Mouse (Mus musculus): ENCODE data around the gene Htr2c.

Htr2c gene

DNA sequence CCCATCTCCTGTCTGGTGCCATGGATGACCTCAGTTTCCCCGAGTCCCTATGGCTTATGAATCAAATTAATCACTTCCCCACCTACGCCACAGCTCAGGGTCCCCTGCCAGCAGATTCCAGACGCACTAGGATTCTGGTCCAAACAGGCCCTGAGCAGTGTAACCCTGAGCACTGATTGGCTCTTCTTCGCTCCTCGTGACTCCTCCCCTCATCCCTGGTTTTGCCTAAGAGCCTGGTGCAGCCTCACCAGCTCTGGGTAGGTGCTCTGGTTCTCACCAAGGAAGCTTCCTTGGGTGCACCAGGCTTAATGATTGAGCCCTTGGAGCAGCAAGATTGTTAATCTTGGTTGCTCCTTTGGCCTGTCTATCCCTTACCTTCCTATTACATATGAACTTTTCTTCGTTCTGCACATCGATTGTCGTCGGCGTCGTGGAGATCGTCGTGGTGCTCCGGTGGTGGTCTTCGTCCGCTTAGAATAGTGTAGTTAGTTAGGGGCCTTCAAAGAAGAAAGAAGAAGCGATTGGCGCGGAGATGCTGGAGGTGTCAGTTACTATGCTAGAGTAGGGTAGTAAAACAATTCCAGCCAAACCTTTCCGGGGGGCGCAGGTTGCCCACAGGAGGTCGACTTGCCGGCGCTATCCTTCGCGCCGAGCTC lies at the start of gene Htr2c:
Gene Htr2c, plus strand, starts transcription at position 256 of the 656 bp plus-strand sequence.
- no peak for DNase-seq

DNA sequence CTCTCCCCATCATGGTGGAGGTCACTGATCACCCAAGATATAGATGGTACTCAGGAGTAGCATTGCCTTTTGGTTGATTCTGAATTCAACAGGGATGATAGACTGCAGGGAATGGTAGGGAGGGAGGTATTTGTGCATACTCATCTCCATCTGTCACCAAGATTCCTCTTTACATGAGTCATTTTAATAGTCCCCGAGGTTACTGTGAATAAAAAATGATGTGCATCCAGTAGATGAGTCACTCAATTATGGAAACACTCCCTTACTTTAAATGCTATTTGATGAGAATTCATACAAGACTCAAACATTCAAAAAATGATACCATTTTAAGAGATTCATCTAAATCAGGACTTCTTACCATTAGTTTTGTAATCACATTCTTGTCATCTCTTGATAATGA lies 34.1 kb upstream of the Htr2c start:
- DNase-seq = no peak

DNA sequence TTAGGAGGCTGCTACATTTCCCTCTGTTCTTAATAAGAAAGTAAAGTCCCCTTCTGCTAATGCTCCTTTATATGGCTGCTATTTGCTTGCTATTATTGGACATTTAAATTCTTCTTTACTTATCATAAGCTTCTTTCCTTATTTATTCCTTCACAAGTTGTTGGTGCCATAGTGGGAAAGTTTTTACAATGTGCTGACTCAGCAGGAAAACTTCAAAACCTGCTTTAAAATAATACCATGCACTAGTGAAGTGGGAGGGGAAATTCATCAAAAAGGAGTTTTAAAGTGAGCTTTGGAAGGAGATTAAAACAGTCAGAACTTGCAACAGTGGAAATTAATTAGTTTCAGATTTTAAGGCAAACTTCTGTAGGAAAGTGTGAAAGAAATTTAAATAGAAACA lies 26.0 kb upstream of the Htr2c start:
- DNase-seq = no peak

DNA sequence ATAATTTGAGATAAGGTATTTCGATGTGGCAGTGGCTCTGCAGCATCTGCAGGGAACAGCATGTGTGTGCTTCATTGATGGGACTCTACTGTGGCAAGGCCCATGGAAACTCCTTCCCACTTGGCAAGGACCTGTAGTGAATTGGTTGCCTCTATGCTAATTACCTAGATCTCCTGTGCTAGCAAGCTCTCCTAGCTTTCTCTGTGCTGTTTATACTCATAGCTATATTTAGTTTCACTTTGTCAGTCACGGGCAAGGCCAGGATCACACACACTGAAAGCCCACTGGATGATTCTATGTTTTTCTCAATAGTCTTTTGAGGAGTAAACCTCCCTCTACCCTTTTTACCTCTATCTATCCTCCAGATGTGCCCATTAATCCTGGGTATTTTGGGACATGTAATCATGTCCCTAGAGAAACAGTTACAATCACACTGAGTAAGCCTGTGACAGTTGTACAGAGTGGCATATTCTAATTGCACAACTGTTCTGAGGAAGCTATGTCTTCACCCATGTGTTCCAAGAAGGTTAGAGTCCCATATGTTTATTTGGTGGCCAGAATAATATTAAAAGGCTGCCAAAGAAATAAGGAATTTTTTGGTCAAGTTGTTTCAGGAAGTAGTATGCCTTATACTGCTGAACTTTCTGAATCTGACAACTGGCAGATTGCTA lies 16.0 kb upstream of the Htr2c start:
- no peak for DNase-seq

DNA sequence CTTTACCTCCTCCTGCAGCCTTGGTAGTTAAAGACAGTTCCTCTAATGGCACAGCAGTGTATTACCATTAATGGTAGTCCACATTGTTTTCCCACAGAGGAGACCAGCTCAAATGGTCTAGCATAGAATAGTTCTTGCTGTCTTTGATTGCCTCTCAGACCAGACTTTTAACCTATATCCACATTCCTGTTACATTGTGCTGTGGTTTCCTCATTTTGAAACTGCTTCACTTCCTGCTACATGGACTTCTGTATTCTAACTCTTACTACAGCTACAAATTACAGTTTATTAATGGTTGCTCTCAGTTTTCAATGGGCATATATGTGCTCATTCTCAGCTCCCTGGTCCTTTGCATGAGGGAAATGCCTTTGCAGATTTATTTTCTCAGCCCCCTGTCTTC lies 15.3 kb upstream of the Htr2c start:
- DNase-seq = no peak

DNA sequence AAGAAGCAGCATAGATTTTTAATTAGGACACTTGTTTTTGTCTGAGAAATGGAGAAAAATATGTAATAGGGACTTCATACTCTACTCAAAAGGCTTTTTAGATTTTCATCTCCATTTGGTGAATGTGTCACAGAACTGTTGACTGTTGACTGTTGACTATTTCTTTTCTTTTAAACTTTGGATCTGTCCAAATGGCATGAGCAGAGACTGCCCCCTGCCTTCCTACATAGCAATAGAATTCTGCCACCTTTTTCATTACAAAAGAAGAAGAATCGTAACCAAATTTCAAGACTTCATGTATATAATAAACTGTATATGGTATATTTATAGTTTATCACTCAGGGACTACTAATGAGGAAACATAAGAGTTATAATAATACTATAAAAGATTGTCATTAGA lies 3.7 kb upstream of the Htr2c start:
- DNase-seq = no peak

DNA sequence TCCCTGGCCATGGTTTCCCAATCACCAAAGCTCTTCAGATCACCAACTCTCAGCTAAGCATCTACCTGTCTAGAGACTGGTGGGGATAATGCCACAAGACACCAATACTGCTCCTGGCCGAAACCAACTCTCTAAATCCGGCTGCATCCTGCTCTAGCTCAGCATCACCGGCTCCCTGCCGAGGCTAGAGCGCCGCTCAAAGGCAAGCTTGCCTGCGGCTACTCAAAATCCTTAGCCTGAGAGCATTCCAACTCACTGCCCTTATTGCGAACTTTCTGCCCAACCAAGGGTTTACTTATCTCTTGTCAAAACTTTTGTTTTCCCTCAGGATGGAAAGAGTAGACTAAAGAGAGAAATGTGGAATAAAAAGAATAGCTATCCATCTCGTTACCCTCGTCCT lies 2.4 kb upstream of the Htr2c start:
- no peak for DNase-seq

DNA sequence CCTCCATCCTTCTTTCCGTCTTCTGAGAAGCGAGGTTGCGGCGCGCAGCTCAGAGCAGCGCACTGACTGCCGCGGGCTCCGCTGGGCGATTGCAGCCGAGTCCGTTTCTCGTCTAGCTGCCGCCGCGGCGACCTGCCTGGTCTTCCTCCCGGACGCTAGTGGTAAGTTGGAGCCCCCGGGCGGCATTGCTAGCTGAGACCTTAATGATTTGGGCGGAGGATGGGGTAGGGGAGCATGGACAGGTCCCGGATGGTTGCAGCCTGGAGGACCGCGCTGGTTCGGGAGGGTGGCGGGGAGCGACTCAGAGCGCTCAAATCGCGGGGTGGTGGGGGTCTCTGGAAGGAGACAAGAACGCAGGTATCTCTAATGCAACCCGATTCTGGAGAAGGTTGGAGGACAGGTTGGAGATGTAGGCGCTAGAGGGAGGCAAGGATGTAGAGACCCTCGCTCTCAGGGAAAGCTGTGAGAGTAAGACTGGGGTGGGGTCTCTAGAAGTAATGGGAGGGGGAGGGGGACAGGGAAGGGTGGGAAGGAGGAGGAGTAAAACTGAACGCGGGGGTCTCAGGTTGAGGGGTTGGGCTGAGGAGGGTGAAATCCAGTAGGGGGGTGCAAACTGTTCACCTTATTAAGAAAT lies 718 bp downstream of the Htr2c start:
- peak; percentile 30 for DNase-seq

DNA sequence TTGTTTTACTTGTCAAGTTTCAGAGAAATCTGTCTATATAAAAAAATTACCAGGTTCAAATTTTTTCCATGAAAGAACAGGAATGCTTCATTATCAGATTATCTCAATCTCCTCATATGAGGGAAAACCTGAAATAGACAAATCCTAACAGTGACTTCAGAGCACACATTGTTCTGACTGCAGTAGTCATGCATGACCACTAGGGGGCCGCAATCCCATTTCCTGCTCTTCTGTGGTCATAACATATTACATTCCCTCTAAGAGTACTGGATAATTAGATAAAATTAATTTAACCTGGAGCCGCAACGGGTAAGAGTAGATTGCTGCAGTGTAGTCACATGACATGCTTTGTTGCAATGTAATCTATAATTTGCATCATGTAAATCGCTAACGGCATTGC lies 17.6 kb downstream of the Htr2c start:
- DNase-seq = no peak

DNA sequence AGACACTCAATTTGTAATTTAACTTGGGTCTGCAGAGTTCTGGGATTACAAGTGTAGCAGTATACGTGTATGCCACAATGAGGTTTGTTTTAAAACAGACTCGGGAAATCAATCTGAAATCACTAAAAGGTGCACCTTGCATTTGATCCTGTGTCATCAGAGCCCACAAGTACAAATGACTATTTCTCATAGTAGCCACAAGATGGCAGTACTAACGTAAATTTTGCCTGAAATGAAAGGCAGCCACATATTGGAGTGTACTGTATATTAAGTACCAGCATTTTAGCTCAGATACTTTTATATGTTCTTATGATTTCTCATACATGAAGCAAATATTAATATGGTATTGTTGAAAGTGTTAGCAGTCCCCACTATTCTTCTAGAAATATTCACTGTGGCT lies 93.4 kb downstream of the Htr2c start:
- DNase-seq = no peak

DNA sequence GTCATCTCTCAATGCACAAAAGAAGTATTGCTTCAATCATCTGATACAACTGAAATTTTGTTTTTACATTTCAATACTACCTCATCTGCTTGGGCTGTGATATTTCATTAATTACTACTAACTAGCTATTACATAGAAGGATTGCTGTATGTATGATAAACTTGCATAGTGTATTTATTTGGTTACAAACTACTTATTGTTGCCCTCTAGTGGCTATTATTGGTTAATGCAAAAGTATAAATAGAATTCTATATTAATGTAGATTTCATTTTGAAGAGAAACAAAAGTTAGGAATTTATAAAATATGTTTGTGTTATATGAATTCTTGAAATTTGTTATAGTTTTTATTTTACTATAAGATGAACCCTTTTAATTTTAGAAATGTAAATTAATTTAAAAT lies 109.3 kb downstream of the Htr2c start:
- DNase-seq = no peak

DNA sequence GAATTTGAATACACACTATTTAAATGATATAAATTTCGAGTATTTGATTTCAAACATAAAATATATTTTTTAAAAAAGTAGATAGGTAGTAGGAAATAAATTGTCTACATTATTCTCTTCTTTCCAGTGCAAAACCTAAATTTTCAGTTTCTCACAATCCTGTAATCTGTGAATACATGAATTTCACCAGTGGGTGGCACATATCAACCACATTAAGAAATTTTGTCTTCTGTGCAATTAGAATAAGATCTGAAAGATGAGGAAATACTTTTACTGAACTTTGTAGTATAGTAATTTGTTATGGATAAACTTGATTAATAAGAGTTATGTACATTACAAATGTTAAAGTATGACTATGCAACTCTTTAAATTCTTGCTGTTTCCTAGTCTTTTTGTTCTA lies 156.8 kb downstream of the Htr2c start:
- DNase-seq = no peak

DNA sequence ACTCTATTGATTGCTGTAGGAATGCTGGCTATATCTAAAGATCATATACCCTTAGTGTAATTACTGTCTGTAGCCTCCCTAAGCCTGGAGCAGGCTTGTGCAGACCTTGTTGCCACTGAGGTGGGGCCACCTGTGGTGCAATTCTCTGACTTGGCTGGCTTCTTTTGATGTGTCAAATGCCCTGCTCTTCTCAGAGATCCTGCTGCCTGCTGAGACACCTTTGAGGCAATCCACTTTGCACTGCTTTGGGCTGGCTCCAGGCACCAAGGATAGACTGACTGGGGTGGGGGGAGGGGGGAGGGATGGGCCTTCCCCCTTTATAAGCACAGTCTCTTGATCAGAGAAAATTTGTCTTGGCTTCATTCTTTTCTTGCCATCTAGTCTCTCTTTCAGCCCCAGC lies 252.9 kb downstream of the Htr2c start:
- DNase-seq = no peak

DNA sequence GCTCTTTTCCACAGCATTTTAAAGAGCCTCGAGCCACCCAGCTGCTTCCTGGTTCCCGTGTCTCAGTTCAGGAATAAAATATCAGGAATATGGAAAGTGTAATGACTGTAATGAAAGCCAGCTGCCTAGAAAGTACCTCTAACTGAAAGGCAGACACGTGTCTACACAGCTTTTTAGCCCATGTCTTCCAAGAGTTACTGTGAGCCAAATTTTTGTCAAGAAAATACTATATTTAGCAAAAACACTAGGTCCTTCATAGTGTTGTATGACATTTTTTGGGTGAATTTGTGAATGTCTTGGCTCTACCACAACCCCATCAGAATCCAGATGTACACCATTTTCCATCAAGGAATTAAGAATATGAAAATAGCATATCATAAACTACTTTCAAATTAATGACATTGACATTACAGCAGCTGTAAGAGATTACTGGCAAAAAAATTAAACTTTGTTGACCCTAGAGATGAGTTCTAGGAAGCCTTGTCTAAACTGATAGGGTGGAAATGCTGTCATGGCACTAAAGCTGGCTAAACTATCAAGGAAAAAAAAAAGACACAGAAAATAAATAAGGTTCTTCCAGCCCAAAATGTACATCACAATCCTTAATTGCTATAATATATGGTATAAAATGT lies 255.2 kb downstream of the Htr2c start:
- no peak for DNase-seq

DNA sequence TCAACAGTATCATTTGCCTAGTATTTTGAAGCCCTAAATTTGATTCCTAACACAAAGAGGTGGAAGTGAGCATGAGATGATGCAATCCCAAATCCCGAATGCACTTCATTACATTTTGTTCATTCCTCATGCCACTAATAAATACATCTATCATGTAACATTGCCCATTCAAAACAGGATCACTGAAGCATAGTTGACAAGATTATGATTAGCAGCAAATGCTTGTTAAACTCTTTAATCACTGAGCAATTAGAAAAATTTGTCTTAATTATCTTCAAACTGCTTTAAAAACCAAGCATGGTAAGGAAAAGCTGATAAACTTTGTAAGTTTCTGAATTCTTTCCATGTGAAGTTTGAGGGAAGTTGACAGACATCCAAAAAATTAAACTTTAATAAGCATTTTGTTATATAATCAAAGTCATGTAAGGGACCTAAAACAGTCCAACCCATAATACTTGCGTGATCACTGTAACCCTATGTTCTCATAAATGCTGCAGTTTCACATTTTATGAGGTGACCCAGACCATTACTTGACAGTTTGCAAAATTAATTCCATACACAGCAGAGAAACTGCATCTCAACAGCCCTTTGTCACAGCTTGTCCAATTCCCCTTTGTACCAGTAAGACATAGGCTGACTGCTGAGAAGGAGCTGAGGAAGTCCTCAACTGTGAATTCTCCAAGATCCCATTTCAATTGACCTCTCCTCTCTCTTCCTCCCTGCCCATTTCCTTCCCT lies 276.7 kb downstream of the Htr2c start:
- DNase-seq = no peak

All from right cerebral cortex, postnatal 4 days (tissue).